Mouse (Mus musculus): ENCODE measurements around the gene Fbxo7. TPM values are rescaled to one million over a fixed set of nuclear protein-coding genes. Genes with fewer than 3 reads are reported as not detected.

Fbxo7 gene
- polyA plus RNA-seq, 1 experiment, result 7.1 TPM

DNA sequence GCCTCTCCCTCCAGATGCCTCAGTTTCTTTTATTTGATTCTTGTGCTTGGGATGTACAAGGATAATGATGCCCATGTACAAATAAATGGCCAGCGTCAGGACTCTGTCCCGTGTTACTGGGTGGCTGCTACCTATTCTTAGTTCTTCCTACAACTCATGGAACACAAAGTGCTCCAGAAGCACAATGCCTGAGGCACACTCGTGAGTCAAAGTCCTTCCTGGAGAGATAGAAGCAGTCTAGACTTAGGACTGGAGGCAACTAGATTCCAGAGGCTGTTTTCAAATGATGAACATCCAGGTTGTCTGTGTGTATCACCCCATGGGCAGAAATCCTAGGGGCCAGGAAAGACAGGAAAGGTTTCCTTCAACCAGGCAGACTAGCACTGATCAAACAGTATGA lies 49.0 kb downstream of the Fbxo7 start:
- H3K36me3 ChIP-seq (replicated peaks; ENCODE audit: low read length), result no peaks in the 10 kb centered on the region
- peaks cover 7% of the 10 kb centered on the region; the same call in 1 of the 2 replicates for H3K4me1 ChIP-seq
- H3K4me3 ChIP-seq (replicated peaks), result no peak overlapping the region
- peaks cover 8% of the 10 kb centered on the region for H3K9me3 ChIP-seq
- H3K27me3 ChIP-seq (replicated peaks), result peaks cover 22% of the 10 kb centered on the region
- TF ChIP-seq FLI1 (IDR thresholded peaks at IDR 0.05; ENCODE audit: low read length), result no peak
- no peak for TF ChIP-seq GATA1 (IDR thresholded peaks at IDR 0.05; ENCODE audit: borderline replicate concordance, low read length)

DNA sequence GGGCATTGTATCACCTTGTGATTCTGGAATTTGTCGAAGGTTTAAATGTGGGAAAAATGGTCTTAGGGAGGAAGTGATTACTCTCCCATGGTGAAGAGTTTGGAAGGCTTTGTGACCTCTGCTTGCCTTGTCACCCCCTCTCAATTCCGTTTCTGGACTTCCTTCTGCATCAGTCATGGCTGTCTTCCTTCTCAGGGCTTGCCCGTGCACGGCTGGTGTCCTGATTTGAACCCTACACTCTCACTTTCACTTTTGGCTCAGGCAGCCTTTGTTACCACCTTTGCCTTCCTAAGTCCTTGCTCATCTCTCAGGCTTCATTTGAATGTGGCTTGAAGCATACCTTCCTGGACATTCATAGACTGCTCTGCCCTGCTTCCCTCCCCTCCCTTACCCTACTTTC lies 52.4 kb downstream of the Fbxo7 start:
- H3K27me3 ChIP-seq (replicated peaks), result peaks cover 25% of the 10 kb centered on the region

DNA sequence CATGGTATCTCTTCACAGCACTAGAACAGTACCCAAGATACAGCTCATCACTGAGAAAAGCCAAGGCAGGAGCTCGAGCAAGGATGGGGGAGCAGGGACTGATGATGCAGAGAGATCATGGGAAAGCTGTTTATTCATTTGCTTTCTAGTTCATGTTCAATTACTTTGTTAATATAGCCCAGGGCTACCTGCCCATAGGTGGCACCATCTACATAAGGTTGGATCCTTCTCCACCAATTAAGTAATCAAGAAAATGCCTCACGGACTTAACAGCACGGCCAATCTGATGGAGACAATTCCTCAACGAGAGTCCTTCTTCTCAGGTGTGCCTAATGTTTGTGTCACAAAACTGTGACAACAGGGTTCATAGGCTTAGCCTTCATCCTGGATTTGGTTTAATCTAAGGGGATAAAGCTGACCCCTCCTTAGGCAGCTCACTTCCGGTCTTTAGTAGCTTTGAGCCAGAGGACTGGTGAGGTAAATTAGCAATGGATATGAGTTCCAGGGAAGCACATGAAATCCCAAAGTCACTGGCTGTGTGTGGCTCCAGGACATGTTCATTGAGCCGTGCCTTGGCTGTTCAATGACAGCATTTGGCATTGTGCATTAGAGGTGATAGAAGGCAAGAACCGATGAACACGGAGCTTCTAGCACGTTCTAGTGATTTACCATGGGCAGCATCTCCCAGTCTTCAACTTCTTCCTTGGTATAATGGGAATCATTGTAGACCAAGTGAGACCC lies 53.4 kb downstream of the Fbxo7 start:
- Histone ChIP-seq H3K27me3 (replicated peaks) (peaks cover 24% of the 10 kb centered on the region), H3K4me1 (no peaks in the 10 kb centered on the region), H3K9me3 (peaks cover 13% of the 10 kb centered on the region), H3K4me3 (replicated peaks) (no peak overlapping the region), H3K36me3 (replicated peaks; ENCODE audit: low read length) (no peaks in the 10 kb centered on the region)
- no peak for TF ChIP-seq GATA1 (IDR thresholded peaks at IDR 0.05; ENCODE audit: borderline replicate concordance, low read length)

More for the DNA sequence above, 52.4 kb downstream of the Fbxo7 start:
- Histone ChIP-seq H3K4me3 (replicated peaks) (no peak overlapping the region), H3K4me1 (no peaks in the 10 kb centered on the region), H3K9me3 (peaks cover 13% of the 10 kb centered on the region), H3K36me3 (replicated peaks; ENCODE audit: low read length) (no peaks in the 10 kb centered on the region)
- TF ChIP-seq FLI1 (IDR thresholded peaks at IDR 0.05; ENCODE audit: low read length), result no peak
- no peak for TF ChIP-seq GATA1 (IDR thresholded peaks at IDR 0.05; ENCODE audit: borderline replicate concordance, low read length)

DNA sequence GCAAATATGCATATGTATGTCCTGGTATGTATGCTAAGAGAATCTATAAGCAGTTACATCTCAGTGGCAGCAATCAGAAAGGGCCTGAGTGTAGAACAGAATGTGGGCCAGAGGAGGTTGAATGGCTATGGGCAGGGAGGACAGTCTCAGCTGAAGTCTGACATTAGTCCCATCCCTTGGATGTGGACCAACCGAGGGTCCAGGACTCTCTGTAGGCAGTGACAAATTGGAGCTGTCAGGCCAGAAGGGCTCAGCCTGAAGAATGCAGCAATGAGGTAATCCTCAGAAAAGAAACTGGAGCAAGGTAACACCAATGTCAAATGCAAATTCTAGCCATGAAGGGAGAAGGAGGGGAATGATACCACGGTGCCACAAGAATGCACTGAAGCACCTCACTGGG lies 55.5 kb downstream of the Fbxo7 start:
- Histone ChIP-seq H3K4me3 (replicated peaks) (no peak overlapping the region), H3K36me3 (replicated peaks; ENCODE audit: low read length) (no peaks in the 10 kb centered on the region), H3K9me3 (peaks cover 13% of the 10 kb centered on the region), H3K4me1 (no peaks in the 10 kb centered on the region), H3K27me3 (replicated peaks) (peaks cover 19% of the 10 kb centered on the region)
- TF ChIP-seq GATA1 (IDR thresholded peaks at IDR 0.05; ENCODE audit: borderline replicate concordance, low read length) (no peak), FLI1 (IDR thresholded peaks at IDR 0.05; ENCODE audit: low read length) (no peak)

DNA sequence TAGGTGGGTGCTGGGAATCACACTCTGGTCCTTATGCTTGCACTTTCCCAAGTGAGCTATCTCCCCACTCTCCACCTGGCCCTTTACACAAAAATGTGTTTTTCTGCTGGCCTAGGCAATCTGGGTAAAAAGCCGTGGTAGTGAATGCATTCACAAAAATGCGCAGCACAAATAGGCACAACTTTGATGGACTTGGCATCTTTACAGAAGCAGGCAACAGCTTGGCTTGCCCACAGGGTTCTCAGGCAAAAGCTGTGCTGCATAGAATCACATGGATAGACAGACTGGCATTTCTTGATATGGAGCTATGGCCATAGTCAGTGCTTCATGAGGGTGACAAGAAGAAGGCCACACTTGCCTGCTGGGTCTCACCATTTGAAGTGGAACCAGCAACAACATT lies 57.0 kb downstream of the Fbxo7 start:
- Histone ChIP-seq H3K27me3 (replicated peaks) (peaks cover 21% of the 10 kb centered on the region), H3K36me3 (replicated peaks; ENCODE audit: low read length) (no peaks in the 10 kb centered on the region), H3K9me3 (peaks cover 10% of the 10 kb centered on the region), H3K4me3 (replicated peaks) (no peak overlapping the region), H3K4me1 (no peaks in the 10 kb centered on the region)
- no peak for TF ChIP-seq FLI1 (IDR thresholded peaks at IDR 0.05; ENCODE audit: low read length)
- no peak for TF ChIP-seq GATA1 (IDR thresholded peaks at IDR 0.05; ENCODE audit: borderline replicate concordance, low read length)

DNA sequence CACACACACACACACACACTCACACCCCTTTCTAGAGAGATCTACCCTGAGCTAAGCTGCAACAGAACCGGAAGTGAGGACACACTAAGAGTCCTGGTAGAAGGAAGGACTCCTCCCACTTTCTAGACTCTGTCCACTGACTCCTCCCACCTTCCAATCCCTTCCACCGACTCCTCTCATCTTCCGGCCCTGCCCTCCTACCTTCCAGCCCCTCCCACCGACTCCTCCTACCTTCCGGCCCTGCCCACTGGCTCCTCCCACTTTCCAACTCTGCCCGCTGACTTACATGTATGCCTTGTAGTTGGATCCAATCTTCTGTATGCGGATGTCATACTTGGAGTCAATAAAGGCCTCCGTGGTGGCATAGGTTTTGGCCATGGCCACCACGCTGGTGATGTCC lies 58.1 kb downstream of the Fbxo7 start:
- Histone ChIP-seq H3K36me3 (replicated peaks; ENCODE audit: low read length) (no peaks in the 10 kb centered on the region), H3K9me3 (peaks cover 4% of the 10 kb centered on the region; the same call in 1 of the 2 replicates), H3K4me3 (replicated peaks) (no peak overlapping the region), H3K27me3 (replicated peaks) (peaks cover 23% of the 10 kb centered on the region), H3K4me1 (no peaks in the 10 kb centered on the region)
- TF ChIP-seq FLI1 (IDR thresholded peaks at IDR 0.05; ENCODE audit: low read length) (no peak), GATA1 (IDR thresholded peaks at IDR 0.05; ENCODE audit: borderline replicate concordance, low read length) (no peak)

DNA sequence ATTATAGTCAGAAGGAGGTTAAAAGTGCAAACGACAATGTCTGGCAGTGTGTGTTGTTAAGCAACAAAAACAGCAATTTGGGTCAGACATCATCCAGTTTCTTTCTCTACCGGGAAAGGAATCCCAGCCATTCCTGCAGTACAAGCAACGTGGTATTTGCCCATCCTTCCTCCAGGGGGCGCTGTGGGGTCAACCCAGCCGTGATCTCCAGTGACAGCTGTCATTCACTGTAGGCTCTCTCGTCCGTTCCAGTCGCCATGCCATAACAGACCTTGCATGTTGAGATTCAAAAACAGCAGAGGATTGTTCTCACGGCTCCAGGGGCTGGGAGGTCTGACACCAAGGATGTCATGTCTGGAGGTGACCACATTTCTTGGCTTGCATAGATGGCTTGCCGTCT lies 70.1 kb downstream of the Fbxo7 start:
- peaks cover 10% of the 10 kb centered on the region for H3K27me3 ChIP-seq (replicated peaks)
- peaks cover 8% of the 10 kb centered on the region for H3K9me3 ChIP-seq
- TF ChIP-seq GATA1 (IDR thresholded peaks at IDR 0.05; ENCODE audit: borderline replicate concordance, low read length), result no peak
- no peak for TF ChIP-seq FLI1 (IDR thresholded peaks at IDR 0.05; ENCODE audit: low read length)
- H3K36me3 ChIP-seq (replicated peaks; ENCODE audit: low read length), result no peaks in the 10 kb centered on the region
- no peak overlapping the region for H3K4me3 ChIP-seq (replicated peaks)
- peaks cover 9% of the 10 kb centered on the region; the same call in 1 of the 2 replicates for H3K4me1 ChIP-seq

DNA sequence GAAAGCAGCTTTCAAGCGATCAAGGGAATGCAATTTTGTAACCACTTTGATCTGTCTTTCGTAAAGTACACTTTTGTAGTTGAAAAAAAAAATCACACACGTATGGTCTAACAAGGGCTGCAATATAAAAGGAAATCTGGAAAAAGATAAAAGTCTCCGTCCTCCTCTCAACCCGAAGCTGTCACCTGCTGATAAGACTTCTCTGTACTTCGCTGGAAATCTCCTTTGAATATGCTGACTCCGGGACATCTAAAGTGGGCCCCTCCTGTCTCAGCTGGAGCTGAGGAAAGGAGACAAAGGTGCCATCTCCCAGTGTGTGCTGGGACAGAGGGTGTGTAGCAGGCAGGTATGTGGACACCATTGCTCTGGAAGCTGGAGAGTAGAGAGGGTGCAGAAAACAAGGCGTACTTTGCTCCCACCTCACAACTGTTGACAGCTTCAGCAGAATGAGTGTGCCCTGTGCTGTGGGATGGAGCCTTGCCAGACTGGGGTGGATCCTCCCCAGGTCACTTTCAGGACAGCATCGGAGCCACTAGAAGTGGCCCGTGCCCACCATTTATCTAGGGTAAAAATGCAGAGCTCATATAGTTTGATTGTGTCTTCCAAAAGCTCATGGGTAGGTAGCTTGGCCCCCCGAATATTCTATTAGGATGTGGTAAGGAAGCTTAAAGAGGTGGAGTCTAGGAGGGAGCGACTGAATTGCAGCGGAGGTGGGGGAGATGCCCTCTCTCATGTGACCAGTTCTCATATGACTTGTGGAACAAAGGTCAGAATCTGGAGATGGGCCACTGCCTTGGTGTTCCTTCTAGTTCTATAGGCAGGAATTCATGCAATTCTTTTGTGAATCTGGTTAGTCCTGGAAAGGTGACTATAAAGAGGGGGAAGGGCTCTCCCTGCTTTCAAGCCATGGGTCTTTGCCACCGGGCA lies 71.6 kb downstream of the Fbxo7 start:
- no peaks in the 10 kb centered on the region for H3K36me3 ChIP-seq (replicated peaks; ENCODE audit: low read length)
- no peak for TF ChIP-seq FLI1 (IDR thresholded peaks at IDR 0.05; ENCODE audit: low read length)
- H3K9me3 ChIP-seq, result peaks cover 4% of the 10 kb centered on the region; the same call in 1 of the 2 replicates
- peaks cover 9% of the 10 kb centered on the region; the same call in 1 of the 2 replicates for H3K4me1 ChIP-seq
- H3K27me3 ChIP-seq (replicated peaks), result peaks cover 8% of the 10 kb centered on the region
- H3K4me3 ChIP-seq (replicated peaks), result peak overlapping the region; percentile 4

DNA sequence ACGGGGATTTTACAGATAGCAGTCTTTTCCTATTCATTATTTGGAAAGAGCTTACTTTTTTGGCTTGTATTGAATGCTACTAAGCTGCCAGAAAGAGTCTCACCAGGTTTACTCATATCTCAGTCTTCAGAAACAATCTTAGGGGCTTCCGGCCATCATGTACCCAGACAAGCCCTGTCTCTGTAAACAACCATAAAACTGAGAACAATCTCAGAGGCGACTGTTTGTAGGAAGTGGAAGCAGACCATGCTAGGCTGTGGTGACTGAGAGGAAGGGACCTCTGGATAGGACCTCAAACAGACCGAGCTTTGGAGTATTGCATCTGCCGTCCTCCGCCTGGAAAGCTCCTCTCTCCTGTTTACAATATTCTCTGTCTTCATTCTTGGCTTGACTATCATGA lies 76.6 kb downstream of the Fbxo7 start:
- H3K4me3 ChIP-seq (replicated peaks), result no peak overlapping the region
- TF ChIP-seq FLI1 (IDR thresholded peaks at IDR 0.05; ENCODE audit: low read length) (no peak), GATA1 (IDR thresholded peaks at IDR 0.05; ENCODE audit: borderline replicate concordance, low read length) (no peak)
- peaks cover 5% of the 10 kb centered on the region for H3K27me3 ChIP-seq (replicated peaks)
- H3K9me3 ChIP-seq, result peaks cover 24% of the 10 kb centered on the region
- H3K36me3 ChIP-seq (replicated peaks; ENCODE audit: low read length), result no peaks in the 10 kb centered on the region
- H3K4me1 ChIP-seq, result peaks cover 5% of the 10 kb centered on the region; the same call in 1 of the 2 replicates

All from megakaryocyte, embryonic 14.5 days (primary cell).